Mouse (Mus musculus): ENCODE measurements around the gene H2-M9.

Gene H2-M9

DNA sequence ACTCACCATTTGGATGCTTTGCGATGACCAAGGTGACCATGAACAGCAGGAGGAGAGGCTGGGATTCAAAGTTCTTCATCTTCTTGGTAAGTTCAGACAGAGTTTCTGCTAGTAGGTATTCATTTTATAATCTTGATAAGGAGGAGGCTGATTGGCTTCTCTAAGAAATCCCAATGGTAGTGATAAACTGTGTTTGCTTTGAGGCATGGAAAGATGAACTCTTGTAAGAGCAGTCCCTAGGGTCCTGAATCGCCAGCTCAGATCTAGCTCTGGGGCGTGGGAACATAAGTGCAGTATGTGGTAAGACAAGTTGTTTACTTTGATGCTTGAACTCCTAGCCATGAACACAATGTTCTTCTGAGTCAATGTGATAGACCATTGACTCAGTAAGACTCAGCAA, at the start of gene H2-M9:
Gene H2-M9, minus strand, starts transcription at position 101 of the 400 bp plus-strand sequence.
- DNase-seq = no peak

DNA sequence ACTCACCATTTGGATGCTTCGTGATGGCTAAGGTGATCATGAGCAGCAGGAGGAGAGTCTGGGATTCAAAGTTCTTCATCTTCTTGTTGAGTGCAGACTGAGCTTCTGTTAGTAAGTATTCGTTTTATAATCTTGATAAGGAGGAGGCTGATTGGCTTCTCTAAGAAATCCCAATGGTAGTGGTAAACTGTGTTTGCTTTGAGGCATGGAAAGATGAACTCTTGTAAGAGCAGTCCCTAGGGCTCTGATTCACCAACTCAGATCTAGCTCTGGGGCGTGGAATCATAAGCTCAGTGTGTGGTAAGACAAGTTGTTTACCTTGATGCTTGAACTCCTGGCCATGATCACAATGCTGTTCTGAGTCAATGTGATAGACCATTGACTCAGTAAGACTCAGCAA, 29.7 kb upstream of the H2-M9 start, which contains the start of gene H2-M1:
Gene H2-M1, minus strand, starts transcription at position 101 of the 400 bp plus-strand sequence.
- no peak for DNase-seq

All from thymus, adult 18-20 months (tissue).